In the genomic region with DNA sequence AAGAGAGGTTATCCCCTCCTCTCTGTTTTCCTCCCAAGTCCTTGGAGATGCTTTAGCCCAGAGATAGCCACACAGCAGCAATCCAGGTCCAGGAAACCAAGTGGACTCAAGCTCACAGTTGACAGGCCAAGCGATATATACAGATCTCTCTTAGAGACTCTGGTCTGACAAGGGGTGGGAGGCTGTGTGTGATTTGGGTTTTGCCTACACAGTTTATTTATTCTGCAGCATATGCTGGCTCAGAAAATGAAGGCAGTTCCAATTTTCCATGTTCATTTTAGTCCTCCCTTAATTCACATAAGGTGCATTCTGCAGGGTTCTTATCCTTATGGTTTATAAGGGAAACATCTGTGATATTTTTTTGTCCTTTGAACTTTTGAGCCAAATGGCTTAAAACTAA, we compare ENCODE assay signal across 17 mouse cellular contexts.
"Had no signal": no experiment of that assay in that cellular context is flagged by ENCODE, and none has a peak within 500 bp of the region (broad histone marks: within the 10 kb centered on the region; RNA-seq: fewer than 3 reads in every experiment).

No protein-coding gene starts in this region.

- ATAC-seq: forebrain, embryonic 16.5 days; hindbrain, embryonic 16.5 days; inflammation-experienced regulatory T-cells, adult 6 months; intestine, embryonic 15.5 days; intestine, postnatal 0 days had no signal

- DNase-seq: gastrocnemius, adult 2 months; gastrocnemius, postnatal 10 days; gastrocnemius, postnatal 25 days; heart, adult 18-20 months; heart, postnatal 10 days; heart, postnatal 4 days; kidney, adult 18-20 months; kidney, adult 8-10 months; kidney, postnatal 10 days; kidney, postnatal 25 days; kidney, postnatal 4 days; liver had no signal
